Mouse (Mus musculus): ENCODE data around the gene Nr1i3. TPM values are rescaled to one million over a fixed set of nuclear protein-coding genes. Genes with fewer than 3 reads are reported as not detected.
A peak's percentile ranks its signal among the peaks of the same experiment; 100 is the strongest.

Nr1i3 gene
- polyA plus RNA-seq, 1 experiment from 2014 or later: 0.21 TPM

DNA sequence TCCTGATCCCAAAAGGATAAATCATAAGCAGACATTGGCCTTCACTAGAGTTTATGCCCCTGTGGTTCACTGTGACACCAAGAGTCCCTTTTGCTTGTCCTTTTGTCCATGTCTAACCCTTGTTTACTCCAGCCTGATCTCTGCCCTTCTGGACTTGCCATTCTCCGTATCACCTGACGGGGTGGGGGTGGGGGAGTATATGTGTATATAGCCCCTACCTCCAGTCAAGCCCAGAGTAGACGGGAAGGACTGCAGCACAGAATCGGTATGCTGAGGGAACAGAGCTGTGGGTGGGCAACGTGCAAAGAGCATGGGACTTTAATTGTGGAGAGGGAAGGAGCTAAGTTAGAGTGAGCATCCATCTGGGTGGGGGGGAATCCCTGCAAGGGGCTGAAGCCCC lies 11.1 kb downstream of the Nr1i3 start, which contains the start of gene Apoa2:
Apoa2 (plus strand) TSS at position 198 of the 400 bp plus-strand sequence.
- no peaks in the 10 kb centered on the region for H3K9me3 ChIP-seq
- DNase-seq (ENCODE audit: low spot score): no peak
- WGBS: 80% methylated on average over 5 of the region's 5 CpGs
- H3K4me1 ChIP-seq: peaks cover 37% of the 10 kb centered on the region
- H3K27ac ChIP-seq (replicated peaks): no peak within 1 kb of the TSS
- H3K36me3 ChIP-seq (replicated peaks): peaks cover 7% of the 10 kb centered on the region
- H3K27me3 ChIP-seq (replicated peaks; ENCODE audit: low read depth, poor library complexity, severe bottlenecking): no peaks in the 10 kb centered on the region
- H3K4me3 ChIP-seq: no peak within 1 kb of the TSS

- Histone ChIP-seq H3K27ac (replicated peaks) (no peak overlapping the region), H3K9me3 (no peaks in the 10 kb centered on the region), H3K4me1 (peaks cover 41% of the 10 kb centered on the region), H3K4me3 (no peak overlapping the region), H3K27me3 (replicated peaks; ENCODE audit: low read depth, poor library complexity, severe bottlenecking) (no peaks in the 10 kb centered on the region), H3K36me3 (replicated peaks) (no peaks in the 10 kb centered on the region)
- 48% methylated on average over 4 of the region's 4 CpGs for WGBS
- DNase-seq (ENCODE audit: low spot score): no peak
Observed at GRCm38 (mm10) chr1:171226780-171227179, 13.0 kb downstream of the Nr1i3 start.

DNA sequence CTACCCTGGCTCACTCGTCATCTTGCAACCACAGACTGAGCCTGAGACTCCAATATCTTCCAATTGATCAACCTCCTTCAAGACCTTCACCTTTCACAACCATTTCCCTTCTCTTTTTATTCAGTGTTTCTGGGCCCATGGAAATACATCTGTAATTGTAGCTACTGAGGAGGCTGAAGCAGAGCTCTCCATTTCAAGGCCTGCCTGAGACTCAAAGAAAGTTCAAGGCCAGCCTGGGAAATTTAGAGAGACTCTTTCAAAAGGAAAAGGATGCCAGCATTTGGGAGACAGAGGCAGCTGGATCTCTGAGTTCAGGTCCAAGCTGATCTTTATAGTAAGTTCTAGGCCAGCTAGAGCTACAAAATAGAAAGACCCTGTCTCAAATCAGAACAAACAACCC lies 14.1 kb downstream of the Nr1i3 start:
- no peak for DNase-seq (ENCODE audit: low spot score)

GRCm38 (mm10) chr1:171229750-171230149 lies 16.0 kb downstream of the Nr1i3 start:
- Histone ChIP-seq H3K27ac (replicated peaks) (peak overlapping the region; percentile 75), H3K9me3 (no peaks in the 10 kb centered on the region)
- WGBS: 34% methylated on average over 6 of the region's 6 CpGs

More for the DNA sequence above, 14.1 kb downstream of the Nr1i3 start:
- no peaks in the 10 kb centered on the region for H3K36me3 ChIP-seq (replicated peaks)
- no peaks in the 10 kb centered on the region for H3K27me3 ChIP-seq (replicated peaks; ENCODE audit: low read depth, poor library complexity, severe bottlenecking)
- H3K4me1 ChIP-seq: peaks cover 39% of the 10 kb centered on the region
- H3K4me3 ChIP-seq: no peak overlapping the region
- H3K9me3 ChIP-seq: no peaks in the 10 kb centered on the region
- no peak overlapping the region for H3K27ac ChIP-seq (replicated peaks)
- 88% methylated on average over 1 of the region's 1 CpGs for WGBS

GRCm38 (mm10) chr1:171230215-171230614 lies 16.4 kb downstream of the Nr1i3 start:
- Histone ChIP-seq H3K27me3 (replicated peaks; ENCODE audit: low read depth, poor library complexity, severe bottlenecking) (no peaks in the 10 kb centered on the region), H3K36me3 (replicated peaks) (peaks cover 21% of the 10 kb centered on the region), H3K27ac (replicated peaks) (peak overlapping the region; percentile 75), H3K4me1 (peaks cover 36% of the 10 kb centered on the region), H3K4me3 (0 out of 2 replicates have a peak overlapping the region, but pooled peaks have one; percentile 8), H3K9me3 (no peaks in the 10 kb centered on the region)
- WGBS: 24% methylated on average over 3 of the region's 3 CpGs
- peak; percentile 27 for DNase-seq (ENCODE audit: low spot score)

More at GRCm38 (mm10) chr1:171229750-171230149, 16.0 kb downstream of the Nr1i3 start:
- DNase-seq (ENCODE audit: low spot score): peak; percentile 25
- Histone ChIP-seq H3K36me3 (replicated peaks) (peaks cover 17% of the 10 kb centered on the region), H3K27me3 (replicated peaks; ENCODE audit: low read depth, poor library complexity, severe bottlenecking) (no peaks in the 10 kb centered on the region), H3K4me3 (0 out of 2 replicates have a peak overlapping the region, but pooled peaks have one; percentile 8), H3K4me1 (peaks cover 40% of the 10 kb centered on the region)

GRCm38 (mm10) chr1:171231844-171232243 lies 18.1 kb downstream of the Nr1i3 start:
- no peak overlapping the region for H3K27ac ChIP-seq (replicated peaks)
- WGBS: 54% methylated on average over 4 of the region's 4 CpGs
- no peaks in the 10 kb centered on the region for H3K27me3 ChIP-seq (replicated peaks; ENCODE audit: low read depth, poor library complexity, severe bottlenecking)
- H3K9me3 ChIP-seq: no peaks in the 10 kb centered on the region
- no peak overlapping the region for H3K4me3 ChIP-seq
- H3K4me1 ChIP-seq: peaks cover 36% of the 10 kb centered on the region
- peaks cover 38% of the 10 kb centered on the region for H3K36me3 ChIP-seq (replicated peaks)
- no peak for DNase-seq (ENCODE audit: low spot score)

DNA sequence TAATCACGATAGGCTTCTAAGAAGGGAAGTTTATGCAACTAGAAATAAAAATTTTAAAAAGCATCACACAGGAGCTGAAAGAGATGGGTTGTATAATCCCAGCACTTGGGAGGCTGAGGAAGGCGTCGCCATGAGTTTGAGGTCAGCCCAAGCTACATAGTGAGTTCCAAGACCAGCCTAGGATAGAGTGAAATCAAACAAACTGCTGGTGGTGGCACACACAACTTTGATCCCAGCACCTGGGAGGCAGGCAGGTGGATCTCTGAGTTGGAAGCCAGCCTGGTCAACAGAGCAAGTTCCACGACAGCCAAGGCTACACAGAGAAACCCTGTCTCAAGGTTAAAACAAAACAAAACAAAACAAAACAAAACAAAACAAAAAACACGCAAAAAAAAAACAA lies 18.6 kb downstream of the Nr1i3 start:
- H3K27ac ChIP-seq (replicated peaks): no peak overlapping the region
- peaks cover 36% of the 10 kb centered on the region for H3K4me1 ChIP-seq
- peaks cover 43% of the 10 kb centered on the region for H3K36me3 ChIP-seq (replicated peaks)
- 87% methylated on average over 5 of the region's 5 CpGs for WGBS
- H3K9me3 ChIP-seq: no peaks in the 10 kb centered on the region
- H3K27me3 ChIP-seq (replicated peaks; ENCODE audit: low read depth, poor library complexity, severe bottlenecking): no peaks in the 10 kb centered on the region
- DNase-seq (ENCODE audit: low spot score): no peak
- no peak overlapping the region for H3K4me3 ChIP-seq

DNA sequence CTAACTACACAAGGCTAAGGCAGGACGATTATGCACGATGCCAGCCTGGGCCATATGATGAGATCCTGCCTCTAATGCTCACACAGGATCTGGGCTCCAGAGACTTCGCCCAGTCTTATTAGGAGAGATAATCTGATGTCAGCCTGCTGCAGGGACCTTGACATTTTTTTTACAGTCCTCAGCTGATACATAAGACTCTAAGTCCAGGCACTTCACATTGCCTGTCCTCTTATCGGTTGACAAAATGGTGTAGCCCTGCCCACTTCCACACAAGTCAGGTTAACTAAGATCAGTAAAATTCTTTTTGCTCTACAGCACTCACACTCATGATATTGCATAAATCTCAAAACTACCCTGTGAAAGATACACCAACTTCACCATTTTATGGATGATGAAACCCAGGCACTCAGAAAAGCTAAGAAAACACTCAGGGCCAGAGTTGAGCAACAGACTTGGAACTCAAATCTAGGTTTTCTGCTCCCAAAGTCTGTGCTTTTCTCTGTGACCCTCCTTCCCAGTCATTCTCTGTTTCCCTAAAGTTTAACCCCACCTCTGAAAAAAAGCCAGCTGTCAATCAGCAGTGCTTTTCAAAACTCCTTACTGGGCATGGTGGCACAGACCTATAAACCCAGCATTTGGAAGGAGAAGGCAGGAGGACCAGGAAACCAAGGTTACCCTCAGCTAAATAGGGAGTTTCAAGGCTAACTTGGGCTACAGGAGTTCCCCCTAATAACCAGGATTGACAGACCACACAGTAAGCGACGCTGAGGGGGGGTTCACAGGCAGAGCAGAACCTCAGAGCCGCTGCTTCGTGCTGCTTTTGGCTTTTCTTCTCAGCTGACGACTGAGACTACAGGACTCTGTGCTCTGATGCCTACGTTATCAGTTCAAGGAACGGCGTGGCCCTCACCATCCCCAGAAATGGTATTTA lies 19.3 kb downstream of the Nr1i3 start:
- no peak overlapping the region for H3K4me3 ChIP-seq
- peaks cover 36% of the 10 kb centered on the region for H3K4me1 ChIP-seq
- WGBS: 86% methylated on average over 12 of the region's 12 CpGs
- H3K27me3 ChIP-seq (replicated peaks; ENCODE audit: low read depth, poor library complexity, severe bottlenecking): no peaks in the 10 kb centered on the region
- no peak for DNase-seq (ENCODE audit: low spot score)
- H3K9me3 ChIP-seq: no peaks in the 10 kb centered on the region
- H3K27ac ChIP-seq (replicated peaks): no peak overlapping the region
- H3K36me3 ChIP-seq (replicated peaks): peaks cover 50% of the 10 kb centered on the region

GRCm38 (mm10) chr1:171234126-171234525 lies 20.4 kb downstream of the Nr1i3 start, which contains the start of gene Fcer1g:
Fcer1g (minus strand) TSS chr1:171234365.
- no peak for DNase-seq (ENCODE audit: low spot score)
- no peaks in the 10 kb centered on the region for H3K27me3 ChIP-seq (replicated peaks; ENCODE audit: low read depth, poor library complexity, severe bottlenecking)
- H3K27ac ChIP-seq (replicated peaks): no peak within 1 kb of the TSS
- H3K4me1 ChIP-seq: peaks cover 32% of the 10 kb centered on the region
- H3K9me3 ChIP-seq: no peaks in the 10 kb centered on the region
- no peak within 1 kb of the TSS for H3K4me3 ChIP-seq
- WGBS: 91% methylated on average over 14 of the region's 14 CpGs
- H3K36me3 ChIP-seq (replicated peaks): peaks cover 60% of the 10 kb centered on the region

- peaks cover 65% of the 10 kb centered on the region for H3K36me3 ChIP-seq (replicated peaks)
- no peaks in the 10 kb centered on the region for H3K27me3 ChIP-seq (replicated peaks; ENCODE audit: low read depth, poor library complexity, severe bottlenecking)
- H3K4me1 ChIP-seq: peaks cover 28% of the 10 kb centered on the region
- WGBS: 92% methylated on average over 4 of the region's 4 CpGs
- H3K9me3 ChIP-seq: no peaks in the 10 kb centered on the region
- no peak for DNase-seq (ENCODE audit: low spot score)
- H3K27ac ChIP-seq (replicated peaks): no peak overlapping the region
- no peak overlapping the region for H3K4me3 ChIP-seq
Observed at GRCm38 (mm10) chr1:171234538-171234937, 20.8 kb downstream of the Nr1i3 start.

- no peak for DNase-seq (ENCODE audit: low spot score)
- Histone ChIP-seq H3K4me1 (peaks cover 17% of the 10 kb centered on the region), H3K27me3 (replicated peaks; ENCODE audit: low read depth, poor library complexity, severe bottlenecking) (no peaks in the 10 kb centered on the region), H3K9me3 (no peaks in the 10 kb centered on the region), H3K4me3 (no peak overlapping the region), H3K27ac (replicated peaks) (no peak overlapping the region), H3K36me3 (replicated peaks) (peaks cover 77% of the 10 kb centered on the region)
- WGBS: 91% methylated on average over 4 of the region's 4 CpGs
Observed at GRCm38 (mm10) chr1:171235791-171236190, 22.0 kb downstream of the Nr1i3 start.

- no peak overlapping the region for H3K4me3 ChIP-seq
- no peaks in the 10 kb centered on the region for H3K9me3 ChIP-seq
- DNase-seq (ENCODE audit: low spot score): no peak
- H3K27me3 ChIP-seq (replicated peaks; ENCODE audit: low read depth, poor library complexity, severe bottlenecking): no peaks in the 10 kb centered on the region
- H3K27ac ChIP-seq (replicated peaks): no peak overlapping the region
- 84% methylated on average over 6 of the region's 6 CpGs for WGBS
- peaks cover 94% of the 10 kb centered on the region for H3K36me3 ChIP-seq (replicated peaks)
- peaks cover 7% of the 10 kb centered on the region; the same call in 1 of the 2 replicates for H3K4me1 ChIP-seq
Observed at GRCm38 (mm10) chr1:171237438-171237837, 23.7 kb downstream of the Nr1i3 start.

GRCm38 (mm10) chr1:171238463-171238862 lies 24.7 kb downstream of the Nr1i3 start:
- Histone ChIP-seq H3K27ac (replicated peaks) (no peak overlapping the region), H3K36me3 (replicated peaks) (peaks cover 100% of the 10 kb centered on the region), H3K27me3 (replicated peaks; ENCODE audit: low read depth, poor library complexity, severe bottlenecking) (no peaks in the 10 kb centered on the region), H3K4me1 (peaks cover 4% of the 10 kb centered on the region; the same call in 1 of the 2 replicates), H3K4me3 (no peak overlapping the region), H3K9me3 (no peaks in the 10 kb centered on the region)
- WGBS: 74% methylated on average over 14 of the region's 14 CpGs
- DNase-seq (ENCODE audit: low spot score): peak; percentile 72

Measured in embryonic facial prominence, embryonic 10.5 days (tissue).